Mouse (Mus musculus) natural killer cell, adult 2 months (primary cell): Measurements from ENCODE around the gene Olfr463.
A peak's percentile ranks its signal among the peaks of the same experiment; 100 is the strongest.
"Not testable (repeated sequence)": the region's sequence is repeated elsewhere in the genome, so short reads cannot be mapped to it uniquely, and the experiment has no call there.

Experiments
- DNase-seq, 2 experiments: peaks; one replicate each; pipeline ENCODE4 v3.0.0; 2022; ENCODE audit warnings: low spot score in 2 of 2

Olfr463 gene

DNA sequence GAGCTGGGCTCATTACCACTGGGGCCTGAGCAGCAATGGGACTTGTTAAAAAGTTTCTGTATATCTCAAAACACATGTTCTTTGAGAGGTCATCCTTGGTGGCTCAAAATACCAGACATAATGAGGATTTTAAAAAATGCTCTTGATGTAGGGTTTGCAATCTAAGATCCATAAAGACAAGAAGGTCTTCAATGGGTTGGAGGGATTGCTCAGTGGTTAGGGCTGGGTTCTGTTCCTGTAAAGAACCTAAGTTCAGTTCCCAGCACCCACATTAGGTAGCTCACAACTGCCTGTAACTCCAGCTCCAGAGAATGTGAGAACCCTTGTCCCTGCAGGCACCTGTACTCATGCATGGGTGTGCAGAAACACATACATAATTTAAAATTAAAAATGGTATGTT lies at the start of gene Olfr463:
Gene Olfr463 (minus strand): TSS at position 101 of the 400 bp plus-strand sequence.
- DNase-seq = no peak

DNA sequence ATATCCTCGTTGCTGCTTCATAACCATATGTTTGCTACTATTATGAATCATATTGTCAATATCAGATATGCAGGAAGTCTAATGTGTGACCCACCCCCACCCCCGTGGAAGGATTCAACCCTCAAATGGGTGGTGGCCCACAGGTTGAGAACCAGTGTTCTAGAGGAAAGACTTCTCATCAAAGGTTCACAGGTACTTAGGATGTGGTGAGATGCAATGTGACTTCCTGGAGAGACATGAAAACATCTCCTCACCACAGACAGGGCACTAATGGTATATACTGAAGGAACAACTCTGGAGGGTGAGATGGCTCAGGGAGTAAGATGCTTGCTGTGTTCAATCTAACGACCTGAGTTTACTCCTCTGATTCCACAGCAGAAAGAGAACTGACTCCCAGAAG lies 38.3 kb upstream of the Olfr463 start:
- DNase-seq = peak; percentile 37 to 43

DNA sequence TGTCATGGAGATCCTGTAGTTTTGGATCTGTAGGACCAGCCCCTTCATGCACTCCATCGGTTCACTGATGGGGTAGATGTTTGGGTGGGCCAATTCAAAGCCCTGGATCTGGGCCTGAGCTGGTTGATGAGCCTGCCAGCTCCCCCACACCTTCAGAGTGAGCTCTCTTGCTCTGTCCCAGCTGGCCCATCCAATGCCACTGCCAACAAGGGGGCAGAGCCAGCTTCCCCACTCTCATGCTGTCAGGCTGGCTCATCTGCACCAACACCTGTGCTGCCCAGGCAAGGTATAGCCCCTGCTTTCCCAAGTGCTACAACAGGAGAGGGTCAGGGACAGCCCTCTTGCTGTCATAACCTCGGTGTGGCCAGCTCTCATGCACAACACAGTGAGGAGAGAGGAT lies 36.5 kb upstream of the Olfr463 start:
- DNase-seq = no peak

DNA sequence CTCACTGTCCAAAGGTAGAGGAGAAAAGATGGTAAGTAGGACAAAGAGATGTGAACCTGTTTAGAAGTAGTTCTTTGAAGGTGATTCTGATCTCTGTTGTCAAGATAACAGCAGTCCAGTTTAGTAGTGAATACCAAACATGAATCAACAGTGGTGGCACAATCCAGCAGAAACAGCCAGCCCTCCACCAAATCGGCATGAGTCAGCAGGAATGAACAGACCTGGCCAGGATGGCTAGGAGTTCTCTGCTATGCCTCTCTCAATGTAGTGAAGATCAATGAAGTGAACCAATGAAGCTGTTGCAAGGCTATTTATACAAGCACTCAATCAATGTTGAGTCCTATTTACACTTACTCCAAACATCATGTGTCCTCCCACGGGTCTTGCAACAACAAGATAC lies 33.2 kb upstream of the Olfr463 start:
- DNase-seq = no peak

DNA sequence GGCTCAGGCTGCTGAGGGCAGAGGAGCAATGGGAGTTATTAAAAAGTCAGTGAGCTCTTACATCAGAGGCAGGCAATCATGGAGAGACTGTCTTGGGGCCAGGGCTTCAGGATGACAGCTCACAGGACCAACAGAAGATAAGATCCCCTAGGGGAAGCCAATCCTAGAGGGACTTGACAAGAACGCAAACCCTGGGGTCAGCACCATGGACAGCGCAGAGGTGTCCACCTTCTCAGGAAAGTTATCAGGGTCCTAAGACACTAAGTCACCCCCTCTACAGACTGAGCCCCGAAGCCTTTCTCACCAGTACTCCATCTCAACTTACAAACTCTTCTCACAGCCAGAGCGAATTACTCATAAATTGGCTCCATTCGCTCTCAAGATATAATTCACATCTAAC lies 23.8 kb upstream of the Olfr463 start, which contains the start of gene Olfr464:
Gene Olfr464 (minus strand): TSS at position 2 of the 400 bp plus-strand sequence.
- no peak for DNase-seq

DNA sequence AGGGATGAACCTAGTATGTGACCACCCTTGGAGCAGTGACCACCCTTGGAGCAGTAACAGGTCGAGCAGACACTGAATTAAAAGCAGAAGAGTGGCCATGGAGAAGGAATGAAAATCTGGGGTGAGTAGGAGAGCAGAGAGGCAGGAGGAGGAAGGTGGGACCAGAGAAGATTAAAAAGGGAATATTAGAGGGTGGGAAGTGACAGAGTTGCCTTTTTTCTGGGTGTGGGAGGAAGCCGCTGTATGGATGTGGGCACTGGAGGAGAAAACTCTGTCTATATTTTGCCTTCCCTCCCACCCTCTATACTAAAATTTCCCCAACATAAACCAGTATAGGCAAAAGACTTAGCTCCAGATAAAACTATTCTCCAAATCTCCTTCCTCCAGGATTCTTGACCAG lies 23.1 kb upstream of the Olfr463 start:
- no peak for DNase-seq

DNA sequence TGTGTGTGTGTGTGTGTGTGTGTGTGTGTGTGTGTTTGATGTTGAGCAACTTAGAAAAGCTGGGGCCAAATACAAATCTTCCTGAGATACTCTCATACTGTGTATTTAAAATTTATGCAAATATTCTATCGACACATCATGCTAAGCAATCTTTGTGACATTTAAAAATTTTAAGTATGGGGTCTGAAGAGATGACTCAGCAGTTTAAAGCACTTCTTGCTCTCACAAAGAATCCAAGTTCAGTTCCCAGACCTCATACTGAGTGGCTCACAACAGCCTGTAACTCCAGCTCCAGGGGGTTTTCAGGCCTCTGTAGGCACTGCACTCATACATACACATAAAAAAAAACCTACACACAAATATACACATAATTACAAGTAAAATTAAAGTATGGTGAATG lies 18.8 kb upstream of the Olfr463 start:
- DNase-seq = no peak

DNA sequence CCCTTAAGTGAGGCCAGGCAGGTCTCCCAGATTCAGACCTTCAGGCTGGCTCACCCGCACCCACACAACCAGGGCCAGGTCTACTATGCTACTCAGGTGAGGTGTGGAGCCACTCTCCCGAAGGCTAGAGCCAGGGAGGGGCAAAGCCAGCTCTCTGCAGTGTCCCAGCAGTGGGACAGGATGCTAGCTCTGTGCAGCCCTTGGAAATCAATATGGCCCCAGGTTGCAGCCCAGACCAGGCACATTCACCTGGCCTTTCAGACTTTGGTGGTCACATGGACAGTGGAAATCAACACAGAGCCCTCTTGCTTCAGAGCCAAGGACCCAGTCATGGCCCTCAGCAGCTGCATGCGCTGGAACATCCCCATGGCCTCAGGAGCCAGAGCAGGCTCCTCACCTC lies 7.1 kb upstream of the Olfr463 start:
- DNase-seq = no peak

DNA sequence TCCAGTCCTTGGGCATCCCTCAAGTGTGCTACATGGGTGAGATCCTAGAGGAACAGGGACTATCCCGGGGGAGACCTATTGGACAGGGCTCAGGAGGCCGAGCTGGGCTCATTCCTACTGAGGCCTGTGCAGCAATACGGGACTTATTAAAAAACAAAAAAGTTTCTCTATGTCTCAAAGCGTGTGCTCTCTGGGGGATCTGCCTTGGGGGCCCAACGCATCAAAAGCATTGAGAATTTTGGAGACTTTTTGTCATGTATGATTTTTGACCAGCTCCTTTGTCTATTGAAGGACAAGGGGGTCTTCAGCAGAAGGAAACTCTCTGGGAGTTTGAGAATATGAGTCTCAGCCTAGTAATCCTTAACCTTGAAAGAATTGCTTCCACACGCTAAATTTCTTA lies 5.0 kb downstream of the Olfr463 start, which contains the start of gene Olfr462:
Gene Olfr462 (minus strand): TSS at position 101 of the 400 bp plus-strand sequence.
- DNase-seq = no peak

DNA sequence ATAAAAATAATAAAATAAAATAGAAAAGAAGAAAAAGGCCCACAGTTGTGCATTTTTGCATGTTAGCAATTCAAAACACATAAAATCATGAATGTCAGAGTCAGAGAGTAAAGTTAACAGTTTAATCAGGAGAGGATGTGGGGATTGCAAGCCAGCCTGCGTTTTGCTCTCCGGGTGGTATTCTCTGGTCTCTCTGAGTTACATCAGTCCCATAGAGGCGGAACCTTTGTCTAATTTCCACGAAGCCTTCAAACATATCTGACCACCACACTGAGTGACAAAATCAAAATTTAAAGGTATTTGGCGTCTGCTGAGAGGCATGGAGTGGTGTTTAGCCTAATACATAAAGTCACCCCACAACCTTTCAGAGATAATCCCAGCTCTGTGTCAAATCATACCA lies 12.3 kb downstream of the Olfr463 start:
- DNase-seq = no peak

DNA sequence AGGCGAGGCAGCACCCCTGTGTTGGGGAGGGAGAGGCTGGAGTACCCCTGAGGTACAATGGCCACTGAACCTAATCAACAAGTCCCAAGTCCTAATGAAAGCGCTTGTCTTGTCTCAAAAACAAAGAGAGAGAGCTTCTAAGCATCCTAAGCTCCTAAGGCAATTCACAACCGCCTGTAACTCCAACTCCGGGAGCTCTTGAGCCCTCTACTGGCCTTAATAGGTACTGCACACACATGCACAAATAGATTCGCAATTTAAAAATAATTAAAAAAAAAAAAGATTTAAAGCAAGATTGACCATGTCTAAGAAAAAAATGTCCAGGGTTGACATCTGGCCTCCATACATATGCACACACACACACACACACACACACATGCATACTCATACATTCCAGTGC lies 13.7 kb downstream of the Olfr463 start:
- no peak for DNase-seq

DNA sequence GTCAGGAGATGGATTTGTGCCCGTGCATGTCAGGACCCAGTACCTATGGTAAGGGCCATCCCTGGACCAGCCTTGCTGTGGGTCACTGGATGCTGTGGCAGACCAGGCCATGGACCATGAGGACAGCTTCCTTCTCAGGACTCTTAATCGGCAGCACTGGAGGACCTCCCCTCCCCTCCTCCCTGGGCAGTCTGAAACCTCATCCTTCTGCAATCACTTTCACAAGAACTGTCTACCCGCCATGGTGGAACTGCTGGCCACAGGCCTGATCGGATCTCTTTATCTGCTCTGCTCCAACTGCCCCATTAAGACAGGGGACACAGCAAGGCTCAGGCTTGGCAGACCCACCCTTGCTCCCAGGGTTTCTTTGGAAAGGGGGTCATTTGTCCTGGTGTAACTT lies 15.5 kb downstream of the Olfr463 start:
- no peak for DNase-seq

DNA sequence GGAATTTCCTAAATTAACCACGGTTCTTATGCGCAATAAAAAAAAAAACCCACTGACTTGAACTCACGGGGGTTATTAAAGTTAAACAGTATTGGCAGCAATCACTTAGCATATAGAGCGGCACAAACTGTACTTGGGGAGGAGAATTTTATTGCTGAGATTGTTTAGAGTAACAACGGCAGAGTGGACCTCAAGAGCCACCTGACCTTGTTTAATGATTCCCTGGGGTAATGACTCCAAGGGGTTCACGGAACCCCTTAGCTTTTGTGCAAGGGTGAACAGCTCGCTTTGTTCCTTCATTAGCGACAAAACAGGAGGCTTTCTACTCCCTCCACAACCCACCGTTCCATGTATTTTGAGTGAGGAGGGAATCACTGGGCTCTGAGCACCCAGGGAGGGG lies 17.4 kb downstream of the Olfr463 start:
- DNase-seq = no peak

DNA sequence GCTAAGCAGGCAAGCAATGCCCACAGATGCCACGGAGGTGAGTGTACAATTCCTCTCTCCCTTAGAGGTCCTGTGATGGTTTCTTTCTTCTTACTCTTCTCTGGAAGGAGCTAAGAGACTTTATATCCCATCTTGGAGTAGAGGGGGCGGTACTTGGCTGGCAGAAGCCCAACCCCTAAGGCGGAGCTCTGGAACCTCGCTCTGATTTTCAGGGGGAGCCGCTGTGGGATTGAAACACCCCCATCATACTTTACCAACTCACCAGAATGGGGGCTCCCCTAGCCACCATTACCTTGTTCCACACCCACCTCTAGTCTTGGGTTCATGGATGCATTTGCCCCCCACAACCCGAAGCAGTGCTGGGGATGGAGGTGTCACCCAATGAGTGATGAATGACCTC lies 21.8 kb downstream of the Olfr463 start, which contains the start of gene Epx:
Gene Epx (minus strand): TSS at position 101 of the 400 bp plus-strand sequence.
- no peak for DNase-seq

DNA sequence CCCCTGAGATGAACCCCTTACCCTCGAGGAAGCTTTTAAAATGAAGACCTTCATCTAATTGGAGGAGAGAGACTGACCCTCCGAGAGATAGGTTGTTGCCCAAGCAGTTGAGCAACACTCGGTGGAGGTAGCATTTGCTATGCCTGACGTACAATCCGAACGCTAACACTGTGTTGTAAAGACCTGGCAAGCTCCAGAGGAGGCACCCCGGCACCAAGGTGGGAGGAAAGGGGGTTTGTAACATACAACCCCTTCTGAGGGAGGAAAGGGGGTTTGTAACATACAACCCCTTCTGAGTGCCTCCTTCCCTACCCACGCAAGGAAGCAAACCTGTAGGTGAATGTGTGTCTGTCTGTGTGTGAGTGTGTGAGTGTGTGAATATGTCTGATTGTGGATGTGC lies 25.4 kb downstream of the Olfr463 start:
- DNase-seq = no peak

DNA sequence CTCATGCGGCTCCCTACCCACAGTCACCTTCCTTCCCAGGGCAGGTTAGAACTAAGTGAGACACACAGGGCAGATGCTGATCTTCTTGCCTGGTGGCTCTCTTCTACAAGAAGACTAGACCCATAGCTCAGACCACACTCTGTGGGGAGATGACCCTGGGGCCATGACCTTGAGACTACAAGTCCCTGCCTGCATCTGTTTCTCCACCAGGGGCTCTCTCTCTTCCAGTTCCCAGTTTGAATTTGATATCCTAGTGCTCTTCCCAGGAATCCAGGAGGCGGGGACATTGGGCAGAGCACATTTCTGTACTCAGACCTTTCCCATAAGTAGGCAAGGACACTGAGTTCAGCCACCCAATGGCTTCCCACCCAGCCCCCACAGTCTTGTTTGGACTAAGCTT lies 27.1 kb downstream of the Olfr463 start:
- no peak for DNase-seq

DNA sequence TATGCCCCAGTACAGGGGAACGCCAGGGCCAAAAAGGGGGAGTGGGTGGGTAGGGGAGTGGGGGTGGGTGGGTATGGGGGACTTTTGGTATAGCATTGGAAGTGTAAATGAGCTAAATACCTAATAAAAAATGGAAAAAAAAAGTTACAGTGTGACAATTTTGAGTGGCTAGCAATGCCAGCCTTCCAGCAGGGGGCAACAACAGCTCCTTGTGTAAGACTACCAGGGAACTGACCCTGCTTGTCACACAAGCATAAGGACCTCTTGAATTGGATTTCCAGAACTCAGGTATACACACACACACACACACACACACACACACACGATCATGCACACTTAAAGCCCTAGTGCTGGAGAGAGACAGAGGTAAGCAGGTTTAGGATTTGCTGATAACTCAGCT lies 30.3 kb downstream of the Olfr463 start:
- not testable (repeated sequence) for DNase-seq

DNA sequence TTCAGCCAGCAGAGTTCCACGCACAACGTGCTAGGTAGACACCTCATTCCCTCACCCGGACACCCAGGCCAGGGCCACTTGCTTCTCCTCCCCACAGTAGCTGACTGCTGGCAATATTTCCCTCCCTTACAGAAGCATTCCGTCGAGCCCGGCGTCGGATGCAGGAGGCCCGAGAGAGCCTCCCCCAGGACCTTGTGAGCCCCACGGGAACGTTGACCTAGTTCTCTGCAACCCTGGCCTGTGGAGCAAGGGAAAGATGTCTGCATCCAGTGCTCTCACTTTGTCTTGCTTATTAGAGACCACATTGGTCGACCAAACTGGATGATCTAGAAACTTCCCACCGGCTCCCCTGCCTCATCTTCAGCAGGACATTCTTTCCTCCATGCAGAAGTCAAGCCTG lies 34.4 kb downstream of the Olfr463 start:
- no peak for DNase-seq

DNA sequence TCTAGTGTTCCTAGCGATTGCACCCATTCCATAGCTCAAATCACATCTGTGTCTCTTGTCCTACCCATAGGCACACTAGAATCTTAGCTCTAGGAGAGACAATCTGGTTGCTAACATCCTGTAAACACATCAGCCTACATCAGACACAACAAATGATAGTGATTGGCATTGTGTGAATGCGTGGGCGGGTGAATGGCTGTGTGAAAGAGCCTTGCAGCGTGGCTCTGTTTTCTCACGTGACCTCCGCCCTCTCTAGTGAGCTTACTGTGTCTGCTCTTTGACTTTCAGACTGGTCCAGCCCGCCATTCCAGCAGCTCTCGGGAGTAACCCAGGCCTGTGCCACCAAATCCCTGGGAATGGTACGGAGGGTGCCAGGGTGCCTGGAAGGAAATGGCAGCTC lies 36.8 kb downstream of the Olfr463 start:
- DNase-seq = no peak

DNA sequence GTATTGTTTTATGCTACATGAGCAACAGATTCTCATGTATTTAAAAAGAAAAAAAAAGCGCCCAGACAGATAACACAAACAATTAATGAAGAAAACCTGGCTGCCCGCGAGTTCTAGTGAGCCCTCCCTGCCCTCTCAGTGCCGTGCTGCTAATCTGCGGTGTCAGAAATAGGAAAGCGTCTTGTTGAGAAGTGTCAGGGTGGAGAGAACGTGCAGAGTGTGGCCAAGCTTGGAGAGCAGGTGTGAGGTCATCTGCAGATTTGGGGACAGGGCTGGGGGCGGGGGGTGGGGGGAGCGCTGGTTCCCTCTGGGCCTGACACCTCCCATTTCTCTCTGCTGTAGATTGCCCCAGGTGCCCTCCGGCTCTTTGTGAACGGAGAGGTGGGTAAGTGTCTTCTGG lies 37.9 kb downstream of the Olfr463 start:
- no peak for DNase-seq

DNA sequence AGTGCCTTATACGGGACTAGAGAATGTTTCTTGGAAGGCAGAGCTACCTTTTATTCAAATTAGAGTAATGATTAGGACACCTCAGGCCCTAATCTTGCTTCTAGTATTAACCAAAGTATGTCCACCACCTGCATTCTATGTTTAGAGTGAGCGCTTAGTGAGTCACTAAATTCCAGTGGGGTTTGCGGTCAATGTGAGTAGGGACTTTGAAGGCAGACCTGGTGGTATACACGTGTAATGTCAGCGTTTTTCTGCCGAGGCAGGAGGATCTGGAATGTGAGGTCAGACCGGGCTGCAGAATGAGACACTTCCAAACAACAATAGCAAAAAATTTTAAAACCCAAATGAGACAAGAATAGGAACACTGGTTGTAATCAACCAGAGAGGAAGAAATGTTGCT lies 42.6 kb downstream of the Olfr463 start:
- DNase-seq = no peak

DNA sequence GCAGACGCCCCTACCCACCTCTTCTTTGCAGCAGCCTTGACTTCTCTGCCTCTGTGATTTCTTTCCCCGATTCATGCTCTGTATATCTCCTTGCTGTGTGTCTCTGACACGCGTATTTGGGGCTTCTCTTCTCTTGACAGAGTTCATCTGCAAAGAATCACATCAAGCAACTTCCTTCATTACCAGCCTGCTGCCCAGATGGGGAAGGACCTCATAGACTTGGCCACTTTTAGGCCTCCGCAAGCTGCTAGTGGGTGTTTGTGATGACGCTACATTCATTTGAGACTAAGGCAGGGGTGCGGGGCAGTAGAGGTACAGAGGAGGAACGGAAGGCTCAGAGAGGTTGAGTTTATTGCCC lies 43.6 kb downstream of the Olfr463 start:
- DNase-seq = no peak

DNA sequence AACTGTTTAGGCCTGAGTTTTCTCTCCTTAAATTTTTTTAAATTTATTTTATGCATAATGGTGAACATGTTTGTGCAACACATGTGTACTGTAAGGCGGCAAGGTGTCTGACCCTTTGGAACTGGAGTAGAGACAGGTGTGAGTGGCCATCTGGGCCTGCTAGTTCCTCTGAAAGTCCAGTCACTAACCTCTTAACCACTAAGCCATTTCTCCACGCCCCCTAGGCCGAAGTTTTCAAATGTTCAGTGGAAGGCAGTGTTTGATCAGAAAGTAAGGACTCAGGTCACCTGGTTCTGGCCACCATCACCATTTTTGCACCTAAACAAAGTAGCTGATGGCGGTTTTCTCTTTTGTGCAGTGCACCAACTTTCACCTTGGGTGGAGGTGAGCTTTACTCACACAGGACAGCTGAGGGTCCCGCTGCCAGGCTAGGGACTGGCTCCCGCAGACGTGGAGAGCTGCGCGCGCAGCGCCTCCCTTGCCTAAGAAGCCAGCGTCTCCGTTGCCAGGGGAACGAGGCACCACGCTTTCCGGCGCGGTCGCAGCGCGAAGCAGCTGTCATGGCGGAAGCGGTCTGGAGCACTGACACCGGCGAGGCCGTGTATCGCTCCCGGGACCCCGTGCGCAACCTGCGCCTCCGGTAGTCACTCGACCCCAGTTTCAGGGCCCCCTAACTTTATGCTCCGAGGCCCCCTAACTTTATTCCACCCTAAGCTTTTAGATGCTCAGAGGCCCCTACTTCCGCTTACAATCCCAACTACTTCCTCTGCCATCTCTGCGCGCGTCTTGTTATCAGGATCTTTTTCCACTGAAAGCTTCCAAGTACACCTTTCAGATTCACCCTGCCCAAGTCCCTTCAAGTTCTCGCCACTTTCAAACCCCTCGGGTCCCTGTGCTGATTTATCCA lies 44.2 kb downstream of the Olfr463 start, which contains the start of gene Mks1:
Gene Mks1 (plus strand): TSS at position 526 of the 907 bp plus-strand sequence.
- DNase-seq = peak; percentile 80 to 84

DNA sequence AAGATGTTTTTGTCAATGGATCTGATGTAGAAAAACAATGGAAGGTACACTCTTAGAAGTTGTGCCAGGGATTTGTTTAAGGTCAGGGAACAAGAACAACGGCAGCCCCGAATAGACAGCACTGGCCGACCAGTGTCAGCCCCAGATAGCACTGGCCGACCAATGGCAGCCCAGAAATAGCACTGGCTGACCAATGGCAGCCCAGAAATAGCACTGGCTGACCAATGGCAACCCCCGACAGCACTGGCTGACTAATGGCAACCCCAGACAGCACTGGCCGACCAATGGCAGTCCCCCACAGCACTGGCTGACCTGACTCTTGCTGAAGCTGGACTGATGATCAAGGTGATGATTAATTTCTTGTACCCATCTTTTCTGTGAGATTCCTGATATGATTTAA lies 49.3 kb downstream of the Olfr463 start:
- DNase-seq = no peak
